Mouse (Mus musculus): ENCODE data around the gene Cpeb4.

Cpeb4 gene

GRCm38 (mm10) chr11:31896905-31897304 lies 24.9 kb downstream of the Cpeb4 start:
- DNase-seq (ENCODE audit: low read depth, low spot score) = no peak

- DNase-seq (ENCODE audit: low read depth, low spot score) = no peak
Measured at GRCm38 (mm10) chr11:31899166-31899565, 27.2 kb downstream of the Cpeb4 start.

GRCm38 (mm10) chr11:31900736-31901135 lies 28.7 kb downstream of the Cpeb4 start:
- no peak for DNase-seq (ENCODE audit: low read depth, low spot score)

- no peak for DNase-seq (ENCODE audit: low read depth, low spot score)
Measured at GRCm38 (mm10) chr11:31902251-31903001, 30.4 kb downstream of the Cpeb4 start.

GRCm38 (mm10) chr11:31906499-31906898 lies 34.5 kb downstream of the Cpeb4 start:
- no peak for DNase-seq (ENCODE audit: low read depth, low spot score)

- no peak for DNase-seq (ENCODE audit: low read depth, low spot score)
Measured at GRCm38 (mm10) chr11:31907650-31908049, 35.6 kb downstream of the Cpeb4 start.

- DNase-seq (ENCODE audit: low read depth, low spot score) = no peak
Measured at GRCm38 (mm10) chr11:31912958-31913357, 40.9 kb downstream of the Cpeb4 start.

- no peak for DNase-seq (ENCODE audit: low read depth, low spot score)
Measured at GRCm38 (mm10) chr11:31917769-31918168, 45.8 kb downstream of the Cpeb4 start.

GRCm38 (mm10) chr11:31930051-31930450 lies 58.0 kb downstream of the Cpeb4 start:
- DNase-seq (ENCODE audit: low read depth, low spot score) = no peak

- no peak for DNase-seq (ENCODE audit: low read depth, low spot score)
Measured at GRCm38 (mm10) chr11:31935652-31936051, 63.6 kb downstream of the Cpeb4 start.

GRCm38 (mm10) chr11:31936910-31937525 lies 65.0 kb downstream of the Cpeb4 start:
- DNase-seq (ENCODE audit: low read depth, low spot score) = no peak

GRCm38 (mm10) chr11:31940898-31941639 lies 69.1 kb downstream of the Cpeb4 start:
- DNase-seq (ENCODE audit: low read depth, low spot score) = no peak

GRCm38 (mm10) chr11:31941640-31942638 lies 69.9 kb downstream of the Cpeb4 start:
- DNase-seq (ENCODE audit: low read depth, low spot score) = peak; percentile 37

- no peak for DNase-seq (ENCODE audit: low read depth, low spot score)
Measured at GRCm38 (mm10) chr11:31945471-31945870, 73.5 kb downstream of the Cpeb4 start.

GRCm38 (mm10) chr11:31948462-31949330 lies 76.7 kb downstream of the Cpeb4 start:
- DNase-seq (ENCODE audit: low read depth, low spot score) = peak; percentile 80

GRCm38 (mm10) chr11:31949331-31949785 lies 77.3 kb downstream of the Cpeb4 start:
- peak; percentile 83 for DNase-seq (ENCODE audit: low read depth, low spot score)

- no peak for DNase-seq (ENCODE audit: low read depth, low spot score)
Measured at GRCm38 (mm10) chr11:31960071-31960470, 88.1 kb downstream of the Cpeb4 start.

- peak; percentile 54 for DNase-seq (ENCODE audit: low read depth, low spot score)
Measured at GRCm38 (mm10) chr11:31963993-31964392, 92.0 kb downstream of the Cpeb4 start.

- no peak for DNase-seq (ENCODE audit: low read depth, low spot score)
Measured at GRCm38 (mm10) chr11:31965256-31966134, 93.5 kb downstream of the Cpeb4 start, which contains the start of gene 4930524B15Rik. Gene 4930524B15Rik (plus strand): TSS chr11:31965592.
